Mouse (Mus musculus) hindbrain, embryonic 12.5 days (tissue): ENCODE measurements at regions not wholly inside any gene's neighbourhood (a gene's known extent, or its start where the extent isn't known, plus 50 kb on each side); places are given as distances from the start of the nearest gene placed in this dataset.

Experiments used
- ATAC-seq: fragments of 200-750 bp; cut with Nextera tagmentation; 2 replicates; pipeline ENCODE4 v1.8.0; 2017; ENCODE audit warnings: moderate TSS enrichment; ENCODE audit not compliant: low FRiP score
- H3K27ac ChIP-seq: fragments of 300-500 bp; sonication (generic); 2 replicates; pipeline ENCODE4 v1.5.1; 2016; ENCODE audit warnings: mild to moderate bottlenecking
- H3K27me3 ChIP-seq: fragments of 300-500 bp; sonication (generic); 2 replicates; pipeline ENCODE4 v1.6.1; 2016; ENCODE audit warnings: mild to moderate bottlenecking
- H3K36me3 ChIP-seq: fragments of 300-500 bp; sonication (generic); 2 replicates; pipeline ENCODE4 v1.6.1; 2016; ENCODE audit warnings: mild to moderate bottlenecking
- H3K4me1 ChIP-seq: fragments of 300-500 bp; sonication (generic); 2 replicates; pipeline ENCODE4 v1.6.1; 2016
- H3K4me2 ChIP-seq: fragments of 300-500 bp; sonication (generic); replicated peaks from 2 replicates; pipeline ENCODE4 v1.6.1; 2016; ENCODE audit warnings: mild to moderate bottlenecking
- H3K4me3 ChIP-seq: fragments of 300-500 bp; sonication (generic); 2 replicates; pipeline ENCODE4 v1.5.1; 2016; ENCODE audit warnings: mild to moderate bottlenecking
- H3K9ac ChIP-seq: fragments of 300-500 bp; sonication (generic); 2 replicates; pipeline ENCODE4 v1.6.1; 2016; ENCODE audit warnings: mild to moderate bottlenecking, moderate library complexity
- H3K9me3 ChIP-seq: fragments of 300-500 bp; sonication (generic); replicated peaks from 2 replicates; pipeline ENCODE4 v1.6.1; 2016; ENCODE audit warnings: mild to moderate bottlenecking
- WGBS: fragments of 180-500 bp; shearing (Covaris S2); methylation state at CpG from one replicate; pipeline ENCODE4 v1.1.7; 2016; 5-methylcytosine and 5-hydroxymethylcytosine counted together

DNA sequence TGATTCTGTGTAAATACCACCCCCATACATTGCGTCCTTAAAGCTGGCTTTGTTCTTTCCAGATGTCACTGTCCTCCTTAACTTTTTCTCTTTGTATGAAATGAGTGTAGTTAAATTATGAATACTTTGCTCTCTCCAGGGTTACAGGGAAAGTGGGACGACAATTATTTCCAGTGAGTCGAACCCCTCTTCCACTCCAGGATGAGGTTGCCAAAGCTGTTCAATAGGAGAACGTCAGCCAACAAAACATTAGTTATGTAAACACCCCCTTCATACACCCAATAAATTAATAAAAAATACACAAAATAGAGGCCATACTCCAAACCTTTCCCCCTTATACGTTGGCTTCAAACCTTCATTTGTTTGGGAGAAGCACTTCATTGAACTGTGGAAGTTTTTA lies 335.8 kb downstream of the Ptprc start:
- 55% methylated on average over 5 of the region's 5 CpGs for WGBS
- no peak overlapping the region for H3K4me2 ChIP-seq
- no peaks in the 10 kb centered on the region for H3K36me3 ChIP-seq
- H3K27me3 ChIP-seq, result no peaks in the 10 kb centered on the region
- ATAC-seq, result no peak
- H3K4me3 ChIP-seq, result no peak overlapping the region
- H3K9ac ChIP-seq, result no peak overlapping the region
- H3K4me1 ChIP-seq, result peaks cover 3% of the 10 kb centered on the region; the same call in 1 of the 2 replicates
- no peaks in the 10 kb centered on the region for H3K9me3 ChIP-seq
- H3K27ac ChIP-seq, result no peak overlapping the region

DNA sequence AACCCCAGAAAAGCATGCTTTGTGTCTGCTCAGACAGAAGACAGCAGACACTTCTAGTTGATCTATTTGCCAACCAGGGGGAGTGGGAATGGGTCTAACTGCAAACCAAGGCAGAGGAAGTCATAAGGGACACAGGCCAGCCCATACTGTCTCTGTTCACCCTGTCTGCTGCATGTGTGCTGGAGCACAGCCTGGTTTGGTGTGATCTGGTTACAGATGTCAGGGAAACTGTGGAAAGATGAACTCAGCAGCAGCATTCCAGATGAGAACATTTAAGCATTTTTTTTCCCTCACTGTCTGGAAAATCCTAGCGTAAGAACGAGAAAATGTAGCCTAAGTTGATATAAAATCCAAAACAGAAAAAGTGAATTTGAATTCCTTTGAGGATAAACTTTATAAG lies 336.2 kb downstream of the Ptprc start:
- ATAC-seq, result no peak
- Histone ChIP-seq H3K27ac (no peak overlapping the region), H3K9ac (no peak overlapping the region)

DNA sequence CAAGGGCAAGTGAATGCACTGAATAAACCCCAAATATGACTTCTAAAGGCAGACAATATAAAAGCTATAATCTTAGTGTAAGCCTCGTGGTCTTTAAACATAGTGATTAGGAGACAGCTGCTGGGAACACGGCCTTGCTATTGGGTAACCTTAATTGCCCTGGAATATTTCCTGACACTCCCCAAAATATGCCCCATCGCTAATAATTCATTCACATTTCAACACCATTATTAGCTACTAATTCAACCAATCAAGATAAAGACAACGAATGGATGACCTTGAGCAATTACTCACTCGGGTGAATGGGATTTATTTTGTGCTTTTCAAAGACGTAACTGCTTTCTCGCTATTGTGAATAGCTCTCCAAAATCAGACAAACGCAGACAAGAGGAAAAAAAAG lies 337.2 kb downstream of the Ptprc start:
- Histone ChIP-seq H3K4me3 (no peak overlapping the region), H3K4me1 (peaks cover 3% of the 10 kb centered on the region; the same call in 1 of the 2 replicates), H3K36me3 (no peaks in the 10 kb centered on the region), H3K27ac (no peak overlapping the region), H3K27me3 (no peaks in the 10 kb centered on the region), H3K9me3 (no peaks in the 10 kb centered on the region), H3K9ac (no peak overlapping the region), H3K4me2 (no peak overlapping the region)
- WGBS, result 50% methylated on average over 8 of the region's 8 CpGs
- ATAC-seq, result no peak

More for the DNA sequence above, 336.2 kb downstream of the Ptprc start:
- no peak overlapping the region for H3K4me3 ChIP-seq
- H3K9me3 ChIP-seq, result no peaks in the 10 kb centered on the region
- no peaks in the 10 kb centered on the region for H3K27me3 ChIP-seq
- H3K4me1 ChIP-seq, result peaks cover 3% of the 10 kb centered on the region; the same call in 1 of the 2 replicates
- H3K36me3 ChIP-seq, result no peaks in the 10 kb centered on the region
- no peak overlapping the region for H3K4me2 ChIP-seq
- WGBS, result 74% methylated on average over 2 of the region's 2 CpGs

DNA sequence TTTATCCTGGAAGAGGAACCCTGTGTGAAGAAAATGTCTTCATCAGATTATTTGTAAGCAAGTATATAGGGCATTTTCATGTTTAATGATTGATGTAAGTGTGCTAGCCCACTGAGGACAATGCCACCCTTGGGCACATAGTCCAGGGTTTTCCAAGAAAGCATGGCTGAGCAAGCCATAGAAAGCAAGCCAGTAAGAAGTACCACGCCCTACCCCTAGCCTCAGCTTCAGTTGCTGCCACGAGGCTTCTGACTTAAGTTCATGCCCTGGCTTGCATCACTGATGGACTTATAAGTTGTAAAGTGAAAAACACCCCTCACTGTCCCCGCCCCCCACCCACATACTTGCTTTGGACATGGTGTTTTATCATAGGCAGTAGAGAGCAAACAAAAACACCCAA lies 342.0 kb downstream of the Ptprc start:
- Histone ChIP-seq H3K9ac (no peak overlapping the region), H3K36me3 (no peaks in the 10 kb centered on the region), H3K27me3 (no peaks in the 10 kb centered on the region), H3K4me2 (no peak overlapping the region), H3K4me1 (no peaks in the 10 kb centered on the region), H3K4me3 (no peak overlapping the region), H3K27ac (no peak overlapping the region), H3K9me3 (no peaks in the 10 kb centered on the region)
- WGBS, result 71% methylated on average over 3 of the region's 3 CpGs
- no peak for ATAC-seq

DNA sequence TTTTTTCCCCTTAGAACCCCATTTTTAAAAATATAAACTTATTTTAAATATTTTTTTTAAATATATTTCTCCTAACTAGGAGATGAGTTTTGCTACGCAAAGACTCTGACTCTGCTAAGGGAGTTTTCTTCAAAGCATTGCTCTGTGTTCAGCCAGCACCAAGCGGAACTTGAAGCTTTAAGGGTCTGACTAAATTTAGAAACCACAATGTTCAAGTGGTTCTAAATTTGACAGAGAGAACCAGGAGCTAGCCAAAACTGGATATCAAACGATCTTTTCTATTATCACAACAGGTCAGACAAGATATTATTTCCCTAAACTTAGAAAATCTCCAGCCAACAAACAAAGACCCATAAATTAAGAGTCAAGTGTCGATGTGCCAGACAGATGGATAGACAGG lies 344.2 kb downstream of the Ptprc start:
- 86% methylated on average over 4 of the region's 4 CpGs for WGBS
- Histone ChIP-seq H3K4me2 (no peak overlapping the region), H3K4me3 (no peak overlapping the region), H3K36me3 (no peaks in the 10 kb centered on the region), H3K27ac (no peak overlapping the region), H3K9me3 (no peaks in the 10 kb centered on the region), H3K4me1 (no peaks in the 10 kb centered on the region), H3K27me3 (no peaks in the 10 kb centered on the region), H3K9ac (no peak overlapping the region)
- no peak for ATAC-seq

DNA sequence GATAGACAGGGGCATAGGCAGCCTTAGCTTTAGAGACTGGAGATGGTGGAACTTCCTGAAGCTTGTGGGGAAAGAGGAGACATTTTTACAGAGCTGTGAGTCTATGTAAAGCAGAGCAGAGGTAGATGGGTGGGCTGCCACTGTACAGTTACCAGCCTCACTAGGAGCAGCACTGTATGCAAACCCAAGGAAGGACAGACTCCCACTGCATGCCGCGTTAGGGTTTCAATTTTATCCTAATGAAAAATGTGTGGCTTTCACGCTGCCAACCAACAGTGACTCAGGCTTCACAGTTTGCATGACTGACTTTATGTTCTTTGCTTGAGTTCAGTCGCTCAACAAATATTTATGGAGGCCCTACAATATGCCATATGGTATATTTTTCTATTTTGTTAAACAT lies 348.1 kb downstream of the Ptprc start:
- WGBS, result 92% methylated on average over 4 of the region's 4 CpGs
- no peaks in the 10 kb centered on the region for H3K27me3 ChIP-seq
- no peak for ATAC-seq
- no peak overlapping the region for H3K9ac ChIP-seq
- no peaks in the 10 kb centered on the region for H3K9me3 ChIP-seq
- H3K4me2 ChIP-seq, result no peak overlapping the region
- H3K27ac ChIP-seq, result no peak overlapping the region
- no peaks in the 10 kb centered on the region for H3K36me3 ChIP-seq
- H3K4me3 ChIP-seq, result no peak overlapping the region
- H3K4me1 ChIP-seq, result no peaks in the 10 kb centered on the region

DNA sequence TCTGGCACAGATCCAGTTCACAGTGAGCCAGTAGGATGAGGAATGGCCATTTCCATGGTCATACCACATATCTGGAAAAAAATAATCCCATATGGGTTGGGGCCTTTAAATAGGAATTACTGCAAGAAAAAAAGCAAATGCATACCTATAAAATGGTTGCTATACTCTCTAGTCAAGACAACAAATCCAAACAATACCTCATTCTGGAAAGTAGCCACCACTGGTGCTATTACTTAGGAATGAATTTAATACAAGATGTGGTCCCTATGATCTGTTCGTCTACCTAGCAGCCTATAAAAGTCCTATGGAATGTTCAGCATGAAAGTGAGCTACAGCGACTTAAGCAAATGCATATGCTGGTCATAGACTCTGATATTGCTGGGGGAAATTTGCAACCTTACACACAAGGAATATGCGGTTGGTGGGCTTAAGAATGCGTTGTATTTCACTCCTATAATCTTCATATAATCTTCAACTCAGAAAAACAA lies 360.1 kb downstream of the Ptprc start:
- no peak overlapping the region for H3K9ac ChIP-seq
- H3K4me2 ChIP-seq, result no peak overlapping the region
- H3K4me3 ChIP-seq, result no peak overlapping the region
- no peaks in the 10 kb centered on the region for H3K4me1 ChIP-seq
- H3K36me3 ChIP-seq, result no peaks in the 10 kb centered on the region
- H3K27ac ChIP-seq, result no peak overlapping the region
- WGBS, result 91% methylated on average over 4 of the region's 4 CpGs
- no peak for ATAC-seq
- H3K9me3 ChIP-seq, result no peaks in the 10 kb centered on the region
- no peaks in the 10 kb centered on the region for H3K27me3 ChIP-seq

DNA sequence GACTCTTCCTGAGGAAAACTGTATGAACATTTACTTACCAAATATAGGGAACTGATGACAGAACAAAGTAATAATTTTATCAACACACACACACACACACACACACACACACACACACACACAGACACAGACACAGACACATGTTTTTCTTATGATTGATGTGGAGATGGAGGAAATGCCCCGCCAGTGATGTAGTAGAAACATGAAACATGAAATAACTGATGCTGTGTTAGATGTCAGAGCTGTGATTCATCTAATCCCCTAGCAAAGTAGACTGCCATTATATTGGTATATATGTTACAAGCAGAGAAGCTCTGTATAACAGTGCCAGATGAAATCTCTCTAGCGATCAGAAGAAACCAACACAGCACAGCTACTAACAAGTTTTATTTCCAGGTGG lies 361.0 kb downstream of the Ptprc start:
- no peaks in the 10 kb centered on the region for H3K4me1 ChIP-seq
- H3K27ac ChIP-seq, result no peak overlapping the region
- no peaks in the 10 kb centered on the region for H3K27me3 ChIP-seq
- H3K4me3 ChIP-seq, result no peak overlapping the region
- no peak overlapping the region for H3K9ac ChIP-seq
- WGBS, result 94% methylated on average over 2 of the region's 2 CpGs
- no peaks in the 10 kb centered on the region for H3K36me3 ChIP-seq
- no peak for ATAC-seq
- no peak overlapping the region for H3K4me2 ChIP-seq
- H3K9me3 ChIP-seq, result no peaks in the 10 kb centered on the region

DNA sequence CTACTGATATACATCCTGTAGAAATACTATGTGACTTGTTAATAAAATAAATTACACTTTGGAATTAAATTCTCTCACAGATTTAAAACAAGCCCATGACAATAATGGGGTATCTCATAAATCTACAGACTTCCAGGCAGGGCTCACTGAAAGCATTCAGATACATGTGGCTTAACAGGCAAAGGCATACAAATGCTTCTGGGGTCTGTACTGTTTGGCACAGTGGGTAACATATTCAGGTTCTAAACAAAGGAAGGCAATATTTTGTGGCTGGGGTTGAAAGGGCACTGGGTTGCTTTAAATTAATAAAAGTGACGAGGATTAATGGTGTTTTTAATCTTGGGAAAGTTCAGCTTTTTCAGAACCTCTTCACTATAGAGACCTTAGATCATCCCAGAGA lies 361.8 kb downstream of the Ptprc start:
- no peak overlapping the region for H3K4me2 ChIP-seq
- H3K4me3 ChIP-seq, result no peak overlapping the region
- H3K4me1 ChIP-seq, result no peaks in the 10 kb centered on the region
- H3K27me3 ChIP-seq, result no peaks in the 10 kb centered on the region
- no peak overlapping the region for H3K9ac ChIP-seq
- H3K9me3 ChIP-seq, result no peaks in the 10 kb centered on the region
- no peaks in the 10 kb centered on the region for H3K36me3 ChIP-seq
- ATAC-seq, result no peak
- WGBS, result 41% methylated on average over 1 of the region's 1 CpGs
- H3K27ac ChIP-seq, result no peak overlapping the region

DNA sequence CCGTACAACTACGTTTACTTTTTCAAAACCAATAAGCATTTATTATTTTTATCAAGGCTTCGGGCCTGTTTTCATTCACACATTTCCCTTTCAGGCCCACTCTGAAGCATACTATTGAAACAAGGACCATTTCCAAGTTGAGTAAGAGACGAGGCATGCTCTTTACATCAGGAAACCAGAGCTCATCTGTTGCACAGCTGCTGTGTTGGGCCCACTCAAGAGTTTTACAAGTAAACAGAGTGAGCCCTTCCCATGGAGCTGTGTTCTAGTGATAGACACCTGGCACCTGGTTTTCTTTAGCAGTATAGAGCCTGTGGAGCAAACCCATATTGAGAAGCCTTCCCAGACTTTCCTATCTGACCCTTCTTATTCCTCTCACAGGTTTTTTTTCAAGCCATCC lies 363.5 kb downstream of the Ptprc start:
- no peak overlapping the region for H3K9ac ChIP-seq
- no peak for ATAC-seq
- H3K4me3 ChIP-seq, result no peak overlapping the region
- no peaks in the 10 kb centered on the region for H3K36me3 ChIP-seq
- H3K4me1 ChIP-seq, result no peaks in the 10 kb centered on the region
- WGBS, result 85% methylated on average over 4 of the region's 4 CpGs
- H3K4me2 ChIP-seq, result no peak overlapping the region
- H3K27me3 ChIP-seq, result no peaks in the 10 kb centered on the region
- no peaks in the 10 kb centered on the region for H3K9me3 ChIP-seq
- no peak overlapping the region for H3K27ac ChIP-seq

DNA sequence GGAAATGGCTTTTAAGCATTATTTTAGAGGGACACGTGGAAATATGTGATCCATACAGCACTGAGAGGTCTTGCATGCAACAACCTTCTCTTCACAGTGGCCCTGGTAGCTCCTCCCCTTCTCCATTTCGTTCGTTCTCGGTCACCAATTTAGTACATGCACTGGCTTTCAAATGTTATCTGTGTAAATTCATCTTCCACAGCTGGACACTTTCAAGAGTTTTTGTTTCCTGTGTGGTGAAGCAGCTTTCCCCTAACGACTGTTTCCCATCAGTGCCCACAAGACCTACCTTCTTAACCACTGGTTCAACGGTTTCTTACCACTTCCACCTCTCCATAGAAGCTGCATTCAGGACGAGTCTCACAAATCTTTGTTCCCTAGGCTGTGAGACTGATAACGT lies 368.8 kb downstream of the Ptprc start:
- ATAC-seq, result no peak
- 80% methylated on average over 8 of the region's 8 CpGs for WGBS
- no peak overlapping the region for H3K27ac ChIP-seq
- H3K36me3 ChIP-seq, result no peaks in the 10 kb centered on the region
- no peaks in the 10 kb centered on the region for H3K9me3 ChIP-seq
- H3K4me2 ChIP-seq, result no peak overlapping the region
- H3K4me3 ChIP-seq, result no peak overlapping the region
- no peak overlapping the region for H3K9ac ChIP-seq
- no peaks in the 10 kb centered on the region for H3K4me1 ChIP-seq
- no peaks in the 10 kb centered on the region for H3K27me3 ChIP-seq

DNA sequence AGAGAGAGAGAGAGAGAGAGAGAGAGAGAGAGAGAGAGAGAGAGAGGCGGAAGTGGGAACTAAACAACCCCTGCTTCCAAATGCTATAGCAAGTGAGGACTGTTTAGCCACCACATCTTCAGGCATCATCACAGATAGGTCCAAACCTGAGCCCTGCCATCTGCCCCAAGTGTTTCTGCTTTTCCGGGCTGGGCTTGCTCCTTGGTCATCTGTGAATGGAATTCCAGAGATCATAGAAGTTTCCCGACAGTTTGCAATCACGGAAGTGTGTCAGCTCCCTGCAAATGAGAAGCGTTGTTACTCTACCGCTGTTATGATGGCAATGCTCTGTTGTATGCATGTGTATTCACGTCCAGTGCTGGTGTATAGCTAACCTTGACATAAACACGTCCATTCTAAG lies 369.3 kb downstream of the Ptprc start:
- no peak for ATAC-seq
- Histone ChIP-seq H3K36me3 (no peaks in the 10 kb centered on the region), H3K9me3 (no peaks in the 10 kb centered on the region), H3K4me3 (no peak overlapping the region), H3K4me1 (no peaks in the 10 kb centered on the region), H3K4me2 (no peak overlapping the region), H3K27me3 (no peaks in the 10 kb centered on the region), H3K9ac (no peak overlapping the region), H3K27ac (no peak overlapping the region)
- 88% methylated on average over 8 of the region's 8 CpGs for WGBS

DNA sequence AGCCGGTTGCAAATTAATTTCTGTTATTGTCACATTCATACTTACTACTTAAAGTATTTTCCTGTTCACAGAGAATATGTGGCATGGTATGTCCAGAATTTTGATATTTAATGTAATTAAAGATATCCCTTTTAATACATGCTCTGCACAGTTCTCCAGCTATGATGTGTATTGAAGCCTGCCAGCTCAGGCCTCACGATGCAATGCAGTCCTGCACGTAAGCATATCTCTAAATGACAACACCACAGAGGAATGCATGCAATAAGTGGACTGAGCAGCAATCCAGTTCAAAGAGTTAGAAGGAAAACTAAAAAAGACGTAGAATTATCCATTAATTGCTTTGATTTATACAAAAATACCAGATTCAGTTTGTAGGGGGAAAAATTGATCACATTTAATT lies 373.4 kb downstream of the Ptprc start:
- 88% methylated on average over 4 of the region's 4 CpGs for WGBS
- no peaks in the 10 kb centered on the region for H3K9me3 ChIP-seq
- H3K4me2 ChIP-seq, result no peak overlapping the region
- no peak for ATAC-seq
- H3K9ac ChIP-seq, result no peak overlapping the region
- H3K4me1 ChIP-seq, result no peaks in the 10 kb centered on the region
- H3K27me3 ChIP-seq, result no peaks in the 10 kb centered on the region
- H3K27ac ChIP-seq, result no peak overlapping the region
- no peak overlapping the region for H3K4me3 ChIP-seq
- H3K36me3 ChIP-seq, result no peaks in the 10 kb centered on the region

DNA sequence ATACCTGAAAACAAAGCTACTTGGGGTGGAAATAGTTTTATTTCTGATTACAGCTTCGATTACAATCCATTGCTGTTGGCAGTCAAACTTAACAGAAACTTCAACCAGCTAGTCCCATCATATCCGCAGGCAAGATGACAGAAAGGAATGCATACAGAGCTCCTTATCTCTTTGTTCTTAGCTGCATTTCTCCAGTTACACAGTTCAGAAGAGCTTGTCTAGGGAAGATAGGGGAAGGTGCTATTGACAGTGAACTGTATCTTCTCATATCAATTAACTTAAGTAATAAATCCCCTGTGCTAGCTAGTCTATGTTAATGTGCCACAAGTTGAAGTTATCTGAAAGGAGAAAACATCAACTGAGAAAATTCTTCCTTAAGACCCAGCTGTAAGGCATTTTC lies 374.8 kb downstream of the Ptprc start:
- Histone ChIP-seq H3K9ac (no peak overlapping the region), H3K27me3 (no peaks in the 10 kb centered on the region), H3K4me1 (no peaks in the 10 kb centered on the region), H3K4me2 (no peak overlapping the region), H3K36me3 (no peaks in the 10 kb centered on the region), H3K27ac (no peak overlapping the region), H3K9me3 (no peaks in the 10 kb centered on the region), H3K4me3 (no peak overlapping the region)
- WGBS, result 83% methylated on average over 2 of the region's 2 CpGs
- no peak for ATAC-seq
